Mouse (Mus musculus): ENCODE measurements around the gene Slc22a16.
"Not testable (repeated sequence)": the region's sequence is repeated elsewhere in the genome, so short reads cannot be mapped to it uniquely, and the experiment has no call there.

Slc22a16 gene

DNA sequence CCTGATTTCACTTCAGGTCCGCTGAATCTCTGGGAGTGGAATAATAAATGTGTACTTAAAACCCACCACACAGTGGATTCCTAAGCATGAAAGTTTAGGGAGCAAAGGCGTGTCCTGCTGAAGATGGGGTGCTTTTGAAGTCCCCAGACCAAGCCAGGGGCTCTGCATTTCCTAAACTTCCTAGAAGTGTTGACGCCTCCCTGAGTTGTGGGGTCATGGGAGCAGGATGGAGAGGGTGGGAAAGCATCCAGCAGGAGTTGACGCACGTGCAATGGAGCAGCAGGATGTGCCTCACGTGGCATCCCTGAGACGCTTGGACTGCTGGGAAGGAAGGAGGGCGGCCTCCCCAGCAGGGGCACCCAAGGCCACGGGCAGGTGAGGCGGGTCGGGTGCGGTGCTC, at the start of gene Slc22a16:
Gene Slc22a16, plus strand, starts transcription at position 301 of the 400 bp plus-strand sequence.
- in situ Hi-C loops (cut with MboI) = no loop called here

DNA sequence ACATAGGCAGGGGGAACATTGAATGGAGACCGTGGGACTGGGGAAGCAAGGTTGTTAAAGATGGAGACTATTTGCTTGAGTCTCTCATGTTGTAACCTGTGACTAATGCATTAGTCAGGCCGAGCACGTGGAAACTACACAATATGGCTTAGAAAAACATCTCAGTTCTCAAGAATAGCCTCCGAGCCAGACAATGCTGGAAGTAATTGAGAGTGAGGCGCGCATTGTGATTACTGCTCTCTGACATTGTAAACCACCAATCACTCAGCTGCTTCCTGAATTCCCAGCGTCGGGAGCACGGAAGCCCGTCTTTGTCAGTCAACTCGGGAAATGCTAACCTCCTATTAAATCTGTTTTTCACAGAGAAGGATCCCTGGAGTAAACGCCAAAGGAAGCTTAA, 48.6 kb upstream of the Slc22a16 start:
- in situ Hi-C loops (cut with MboI) = loop anchor here (5.0 to 10.0 kb wide), 2 partner anchors 147 to 264 kb away; partner anchors contain the start of gene Gtf3c6

DNA sequence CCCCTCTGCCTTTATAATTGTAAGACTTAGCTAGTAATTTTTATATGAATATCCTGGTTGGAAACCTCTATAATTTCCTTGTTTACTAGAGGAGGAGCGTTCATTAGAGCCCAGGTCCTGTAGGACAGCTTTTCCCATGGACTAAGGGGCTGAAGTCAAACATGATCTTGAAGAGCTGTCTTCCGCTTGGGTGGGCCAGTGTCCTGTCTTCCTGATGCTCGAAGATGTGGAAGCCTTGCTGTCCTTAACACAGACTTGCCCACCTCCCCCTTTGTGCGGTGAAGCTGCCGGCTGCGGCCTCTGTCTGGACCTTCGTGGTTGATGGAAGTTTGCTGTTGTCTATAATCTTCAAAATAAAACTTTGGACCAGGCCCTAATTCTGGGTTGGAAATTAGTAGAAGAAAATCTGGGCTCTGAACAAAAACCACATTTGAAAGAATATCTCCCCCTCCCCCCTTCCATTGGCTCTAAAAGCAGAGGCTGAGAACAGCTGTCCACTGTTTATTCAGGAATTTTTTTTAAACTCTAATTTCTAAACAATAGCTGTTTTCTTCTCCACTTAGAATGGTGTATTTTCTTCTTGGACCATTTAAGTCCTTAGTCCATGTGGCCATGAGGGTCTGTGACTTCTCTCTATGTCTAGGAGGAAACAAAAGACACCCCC, 46.7 kb upstream of the Slc22a16 start:
- in situ Hi-C loops (cut with MboI) = loop anchor here (5.0 to 10.0 kb wide), 2 partner anchors 149 to 266 kb away; partner anchors contain the start of gene Gtf3c6

DNA sequence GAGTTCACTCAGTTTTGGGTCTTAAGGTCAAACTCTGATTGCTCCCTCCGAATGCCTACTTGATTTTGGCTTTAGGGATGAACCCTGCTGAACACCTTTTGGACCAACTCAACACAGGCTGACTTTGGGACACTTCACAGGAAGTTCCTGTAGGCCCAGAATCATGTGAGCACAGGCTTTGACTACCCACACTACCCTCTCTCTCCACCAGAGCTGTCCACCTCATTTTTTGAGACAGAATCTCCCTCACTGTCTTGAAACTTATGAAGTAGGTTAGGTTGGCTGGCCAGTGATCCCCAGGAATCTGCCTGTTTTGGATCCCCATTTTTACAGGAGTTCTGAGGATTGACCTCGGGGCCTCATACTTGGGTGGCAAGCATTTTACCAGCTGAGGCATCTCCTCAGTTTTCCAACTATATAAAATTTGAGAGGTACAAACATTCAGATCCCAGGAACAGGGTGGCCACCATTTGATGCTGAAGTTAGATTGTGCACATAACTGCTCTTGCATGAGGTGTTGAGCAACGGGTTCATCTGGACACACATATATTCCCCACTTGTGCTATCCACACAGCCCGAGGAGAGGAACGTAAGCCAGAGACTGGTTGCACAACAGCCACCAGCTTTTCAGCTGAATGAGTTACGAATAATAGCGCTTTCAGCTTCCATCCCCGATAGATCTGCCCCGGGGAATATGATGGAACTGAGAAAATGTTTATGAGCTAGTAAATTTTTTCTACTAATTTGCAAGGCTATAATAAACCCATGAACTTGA, 45.9 kb upstream of the Slc22a16 start:
- in situ Hi-C loops (cut with MboI) = loop anchor here (5.0 to 10.0 kb wide), 2 partner anchors 149 to 267 kb away; partner anchors contain the start of gene Gtf3c6

DNA sequence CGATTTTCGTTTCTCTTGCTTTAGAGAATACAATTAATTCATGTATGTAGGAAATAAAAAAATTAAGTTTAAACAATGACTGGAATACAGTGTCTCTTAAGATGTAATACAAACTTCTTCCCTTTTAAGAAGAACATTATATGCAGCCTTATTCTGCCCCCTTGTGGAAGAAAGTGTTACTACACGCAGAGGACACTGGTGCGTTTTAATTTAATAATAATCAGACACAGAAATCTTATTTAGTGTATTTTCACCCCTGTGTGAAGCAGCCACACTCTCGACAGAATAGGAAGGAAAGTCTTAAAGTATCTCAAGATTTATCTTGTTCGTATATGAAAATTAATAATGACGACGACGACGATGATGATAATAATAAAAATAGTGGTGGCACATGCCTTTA, 45.1 kb upstream of the Slc22a16 start:
- in situ Hi-C loops (cut with MboI) = loop anchor here (5.0 to 10.0 kb wide), 2 partner anchors 150 to 268 kb away; partner anchors contain the start of gene Gtf3c6

DNA sequence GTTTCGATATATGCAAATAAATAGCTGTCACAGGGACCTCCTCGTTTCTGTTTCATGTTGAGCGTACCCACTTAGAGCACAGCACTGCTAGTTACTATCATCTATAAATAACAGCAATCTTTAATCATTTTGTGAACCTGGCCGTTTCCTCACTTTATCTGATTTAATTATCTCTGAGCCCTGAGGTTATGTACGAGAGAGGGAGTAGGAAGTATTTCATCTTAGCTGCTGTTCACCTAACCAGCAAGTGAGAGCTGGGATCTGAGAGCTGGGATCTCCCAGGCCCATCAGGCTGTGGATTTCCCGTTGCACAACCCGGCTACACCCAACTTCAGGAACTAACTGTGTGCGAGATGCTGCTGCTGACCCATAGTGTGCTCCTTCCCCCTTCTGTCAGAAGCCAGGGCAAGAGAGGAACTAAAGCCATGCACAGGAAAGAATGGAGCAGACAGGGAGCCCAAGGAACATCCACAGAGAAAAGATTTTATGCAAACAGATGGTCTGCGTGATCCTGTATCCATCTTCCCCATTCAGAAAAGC, 44.5 kb upstream of the Slc22a16 start:
- in situ Hi-C loops (cut with MboI) = loop anchor here (10.0 kb wide), 1 partner anchor 151 kb away; no protein-coding TSS in a partner anchor

DNA sequence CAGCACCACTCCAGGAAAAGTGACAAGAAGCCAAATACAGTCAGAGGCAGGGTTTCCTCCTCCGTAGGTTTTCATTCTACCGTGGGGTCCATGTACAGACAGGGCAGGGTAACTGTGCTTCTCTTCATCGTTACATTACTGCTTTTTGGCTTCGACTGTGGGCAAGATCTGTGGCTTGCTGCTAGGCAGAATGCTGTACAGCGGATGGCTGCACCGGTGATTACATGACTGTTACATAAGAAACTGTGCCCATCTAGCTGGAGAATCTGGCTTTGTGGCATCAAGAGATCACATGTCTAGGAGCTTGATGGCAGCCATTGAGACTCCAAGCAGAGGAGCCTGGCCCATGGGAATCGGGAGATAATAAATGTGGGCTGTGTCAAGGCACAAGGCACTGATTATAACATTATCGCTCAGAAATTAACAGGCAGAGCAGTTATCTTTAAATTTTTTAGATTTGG, 43.8 kb upstream of the Slc22a16 start:
- in situ Hi-C loops (cut with MboI) = loop anchor here (10.0 kb wide), 1 partner anchor 152 kb away; no protein-coding TSS in a partner anchor

DNA sequence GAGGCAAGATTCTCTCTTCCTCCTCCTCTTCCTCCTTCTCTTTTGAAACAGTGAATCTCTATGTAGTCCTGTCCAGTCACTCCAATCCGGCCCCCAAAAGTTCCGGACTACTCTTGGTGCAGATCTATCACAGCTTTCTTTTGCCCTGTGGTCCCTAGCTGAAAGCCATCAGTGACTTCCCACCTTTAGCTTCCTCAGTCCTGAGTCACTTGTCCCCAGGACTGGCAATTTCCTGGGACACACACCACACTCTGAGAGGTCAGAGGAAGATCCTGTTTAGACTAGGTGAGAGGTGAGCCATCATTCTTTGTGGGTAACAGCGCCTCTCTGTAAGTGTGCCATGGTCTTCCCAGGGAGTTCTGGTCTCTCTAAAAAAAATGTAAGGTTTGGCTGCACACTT, 43.1 kb upstream of the Slc22a16 start:
- in situ Hi-C loops (cut with MboI) = loop anchor here (10.0 kb wide), 1 partner anchor 152 kb away; no protein-coding TSS in a partner anchor

DNA sequence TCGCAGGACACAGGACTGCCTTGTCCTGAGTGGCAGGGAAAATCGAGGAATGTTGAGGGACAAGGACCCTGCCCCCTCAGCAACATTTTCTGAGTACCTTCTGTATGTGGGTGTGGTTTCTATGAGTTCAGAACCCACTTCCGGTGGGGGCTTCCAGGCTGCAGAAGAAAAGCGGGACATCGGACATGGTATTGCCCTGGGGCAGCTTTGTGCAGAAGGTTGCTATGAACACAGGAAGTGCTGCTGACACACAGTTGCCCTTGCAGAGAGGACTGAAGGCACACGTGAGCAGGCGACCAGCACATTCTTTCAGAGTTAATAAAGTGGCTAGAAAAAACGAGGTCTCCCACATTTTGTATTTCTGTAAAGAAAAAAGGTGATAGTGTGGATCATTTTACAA, 42.6 kb upstream of the Slc22a16 start:
- in situ Hi-C loops (cut with MboI) = loop anchor here (10.0 kb wide), 1 partner anchor 153 kb away; no protein-coding TSS in a partner anchor

DNA sequence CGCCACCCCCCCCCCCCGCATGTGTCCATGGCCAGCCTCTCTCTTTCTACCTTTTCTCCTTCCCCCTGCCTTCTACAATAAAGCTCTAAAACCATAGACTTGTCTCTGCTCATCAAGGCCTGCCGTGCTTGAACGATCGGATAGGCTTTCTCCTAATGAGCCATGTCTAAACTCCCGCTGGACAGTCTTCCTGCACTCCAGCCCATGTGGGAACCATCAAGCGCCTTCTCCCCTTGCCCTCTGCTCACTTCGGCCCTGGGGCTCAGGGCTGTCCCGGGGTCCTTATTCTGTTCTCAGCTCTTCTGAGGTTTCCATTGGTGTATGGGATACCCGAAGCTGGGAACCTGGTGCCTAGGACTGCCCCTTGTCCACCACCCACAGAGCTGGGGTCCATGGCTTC, 41.5 kb upstream of the Slc22a16 start:
- in situ Hi-C loops (cut with MboI) = loop anchor here (10.0 kb wide), 1 partner anchor 154 kb away; no protein-coding TSS in a partner anchor

DNA sequence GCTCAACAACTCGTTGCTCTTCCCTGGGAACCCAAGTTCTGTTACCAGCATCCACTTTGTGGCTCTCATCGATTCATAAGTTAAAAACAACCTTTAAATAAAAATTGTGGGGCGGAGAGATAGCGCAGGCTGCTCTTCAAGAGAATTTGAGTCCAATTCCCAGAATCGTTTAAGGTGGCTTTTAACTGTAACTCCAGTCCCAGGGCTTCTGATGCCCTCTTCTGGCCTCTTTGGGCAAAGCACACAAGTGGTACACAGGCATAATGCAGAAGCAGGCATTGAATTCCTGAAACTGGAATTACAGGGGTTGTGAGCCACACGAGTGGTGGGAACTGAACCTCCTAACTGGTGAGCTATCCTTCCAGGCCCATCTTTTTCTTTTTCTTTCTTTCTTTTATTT, 40.5 kb upstream of the Slc22a16 start:
- in situ Hi-C loops (cut with MboI) = loop anchor here (10.0 kb wide), 1 partner anchor 155 kb away; no protein-coding TSS in a partner anchor

DNA sequence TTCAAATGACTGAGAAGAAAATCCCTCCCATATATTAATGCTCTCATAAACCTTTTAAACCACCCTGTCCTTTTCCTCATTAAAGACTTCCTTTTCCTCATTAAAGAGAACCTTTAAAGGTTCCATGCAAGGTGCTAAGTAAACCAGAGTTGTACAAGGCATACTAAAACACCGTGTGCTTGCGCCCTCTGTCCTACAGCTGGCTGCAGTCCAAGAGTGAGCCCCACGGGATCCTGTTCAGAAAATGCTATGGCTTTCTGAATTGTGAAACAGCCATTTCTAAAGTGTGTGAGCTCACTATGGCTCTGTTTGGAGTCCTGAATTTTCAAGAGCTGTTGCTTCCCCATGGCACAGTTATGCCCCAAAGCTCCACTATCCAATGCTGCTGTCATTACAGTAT, 39.5 kb upstream of the Slc22a16 start:
- in situ Hi-C loops (cut with MboI) = no loop called here

DNA sequence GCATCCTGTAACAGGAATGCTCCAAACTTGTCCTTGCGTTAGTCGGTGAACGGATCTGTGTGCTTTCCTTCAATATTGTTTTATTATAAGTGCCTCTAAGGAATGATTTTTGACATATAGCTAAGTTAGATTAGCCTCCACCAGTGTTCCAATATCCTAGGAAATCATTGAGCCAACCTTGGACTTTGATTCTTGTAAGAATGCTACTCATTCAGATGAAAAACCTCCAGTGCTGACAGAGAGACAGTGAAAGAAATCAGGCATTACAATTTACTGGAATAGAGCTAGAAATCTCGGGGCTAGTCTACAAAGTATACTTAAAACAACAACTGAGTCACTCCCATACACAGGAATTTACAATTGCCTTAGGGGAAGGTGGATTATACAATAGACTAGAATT, 37.5 kb upstream of the Slc22a16 start:
- in situ Hi-C loops (cut with MboI) = not testable (repeated sequence)

DNA sequence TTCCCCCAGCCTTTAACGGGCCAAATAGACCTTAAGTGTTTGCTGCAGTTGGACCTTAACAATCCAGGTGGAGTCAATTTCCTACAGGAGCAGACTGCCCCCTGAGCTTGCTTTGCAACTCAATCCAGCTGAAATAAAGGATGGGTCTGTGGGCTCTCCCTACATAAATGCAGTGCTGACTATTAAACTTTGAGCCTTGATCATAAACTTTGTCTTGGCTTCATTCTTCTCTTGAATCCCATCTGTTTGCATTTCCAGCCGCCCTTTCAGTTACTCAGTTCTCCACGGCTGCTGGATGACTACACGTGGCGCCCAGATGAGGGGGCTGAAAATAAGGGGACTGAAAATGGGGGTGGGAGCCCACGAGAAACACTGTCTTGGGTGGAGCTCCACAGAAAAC, 28.8 kb upstream of the Slc22a16 start:
- in situ Hi-C loops (cut with MboI) = no loop called here

DNA sequence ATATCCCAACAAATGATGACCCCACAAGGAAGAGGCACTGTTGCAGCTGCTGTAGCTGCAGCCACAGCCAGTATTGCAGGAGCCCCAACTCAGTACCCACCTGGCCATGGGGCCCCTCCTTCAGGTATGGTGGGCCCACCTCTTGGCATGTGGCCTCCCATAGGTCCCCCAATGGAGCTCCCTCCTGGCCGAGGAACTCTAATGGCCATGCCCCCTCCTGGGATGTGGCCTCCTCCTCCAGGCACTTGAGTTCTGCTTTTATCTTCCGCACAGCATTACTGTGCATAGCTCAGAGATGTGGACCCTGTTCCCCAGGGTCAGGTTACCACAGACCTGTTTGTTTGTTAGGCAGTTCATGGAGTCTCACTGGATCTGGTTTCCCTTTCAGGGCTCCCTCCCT, 20.8 kb upstream of the Slc22a16 start:
- in situ Hi-C loops (cut with MboI) = no loop called here

DNA sequence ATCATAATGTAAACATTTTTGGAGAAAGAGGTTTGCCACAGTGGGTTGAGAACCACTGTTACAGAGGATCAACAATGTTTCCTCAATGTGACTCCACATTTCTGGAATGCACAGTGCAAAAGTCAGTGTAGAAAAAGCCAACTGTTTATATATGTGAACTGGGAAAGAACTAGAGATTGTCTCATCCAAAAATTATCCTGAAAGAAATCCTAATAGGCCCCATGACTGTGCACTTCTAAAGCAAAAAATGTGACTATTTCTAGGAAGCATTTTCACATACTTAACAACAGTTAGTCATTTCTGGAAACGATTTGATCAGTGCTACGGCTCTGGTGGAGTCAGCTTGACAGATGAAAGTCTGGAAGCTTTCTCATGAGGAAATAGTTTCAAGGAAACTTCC, 18.3 kb upstream of the Slc22a16 start:
- in situ Hi-C loops (cut with MboI) = no loop called here

DNA sequence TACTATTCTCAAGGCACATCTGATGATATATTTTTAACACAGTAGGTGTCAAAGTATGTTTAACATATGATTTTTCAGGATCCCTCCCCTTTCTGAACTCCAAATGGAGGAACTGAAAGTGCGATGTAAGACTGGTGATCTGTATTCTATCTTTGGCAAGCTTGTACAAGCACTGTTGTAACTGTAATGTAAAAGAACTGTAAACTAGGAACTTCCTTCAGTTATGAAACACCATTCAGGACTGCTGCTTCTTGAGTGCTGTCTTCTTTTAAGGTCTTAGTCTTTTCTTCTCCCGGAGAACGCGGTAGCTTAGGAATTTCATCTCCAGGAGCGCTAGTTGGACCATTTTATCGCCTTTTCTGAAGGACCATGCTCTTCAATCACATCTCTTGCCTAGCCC, 4.4 kb upstream of the Slc22a16 start:
- in situ Hi-C loops (cut with MboI) = not testable (repeated sequence)

DNA sequence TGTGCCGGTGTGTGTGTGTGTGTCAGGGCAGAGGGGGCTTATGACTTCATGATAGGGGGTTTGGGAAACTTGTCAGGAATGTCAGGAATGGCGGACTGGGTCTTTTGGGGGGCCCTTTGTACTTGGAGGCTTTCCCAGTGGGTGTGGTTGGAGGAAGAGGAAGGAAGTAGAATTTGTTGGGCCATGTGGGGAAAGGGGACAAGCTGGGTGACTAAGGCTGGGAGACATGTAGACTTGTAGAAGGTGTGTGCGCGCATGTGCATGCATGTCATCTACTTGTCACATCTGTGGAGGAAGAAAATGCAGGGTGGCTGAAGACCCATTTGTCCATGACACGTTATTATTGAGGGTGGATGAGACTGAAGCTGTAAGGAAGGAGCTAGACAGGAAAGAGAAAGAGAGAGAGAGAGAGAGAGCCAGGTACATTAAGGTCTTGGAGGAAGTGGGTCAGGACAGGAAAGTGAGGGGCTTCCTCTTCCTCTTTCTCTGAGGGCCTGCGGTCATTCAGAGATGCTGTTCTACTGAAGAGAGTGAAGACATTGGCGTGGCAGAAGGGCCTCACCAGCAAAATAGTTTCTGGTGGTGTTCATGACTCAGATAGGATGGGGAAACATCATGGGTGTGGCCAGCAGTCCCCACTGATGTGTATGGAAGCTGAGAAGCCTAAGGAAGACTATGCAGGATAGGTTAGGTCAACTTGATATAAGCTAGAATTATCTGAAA, 5.9 kb downstream of the Slc22a16 start:
- in situ Hi-C loops (cut with MboI) = no loop called here

DNA sequence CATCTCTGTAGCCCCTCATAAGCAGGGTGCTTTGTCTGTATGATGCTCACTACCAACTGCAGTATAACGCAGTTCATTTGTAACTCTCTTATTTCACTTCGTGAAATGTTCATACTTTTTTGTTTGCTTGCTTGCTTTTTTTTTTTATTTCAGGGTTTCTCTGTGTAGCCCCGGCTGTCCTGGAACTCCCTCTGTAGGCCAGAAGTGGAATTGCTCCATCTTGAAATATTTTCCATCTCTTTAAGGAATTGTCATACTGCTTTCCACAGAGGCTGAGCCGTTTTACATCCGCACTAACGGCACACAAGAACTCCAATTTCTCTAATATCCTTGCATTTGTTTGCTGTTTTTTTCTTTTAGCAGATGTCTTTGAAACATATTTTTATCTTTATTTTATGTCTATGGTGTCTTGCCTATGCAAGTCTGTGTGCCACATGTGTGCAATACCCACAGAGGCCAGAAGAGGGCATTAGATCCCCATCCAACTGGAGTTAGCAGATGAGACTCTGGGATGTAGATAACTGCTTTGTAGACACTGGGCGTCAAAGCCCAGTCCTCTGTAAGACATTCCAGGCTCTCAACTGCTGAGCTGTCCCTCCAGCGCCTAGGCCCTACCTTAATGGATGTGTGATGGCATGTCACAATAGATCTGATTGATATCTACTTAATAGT, 13.6 kb downstream of the Slc22a16 start:
- in situ Hi-C loops (cut with MboI) = no loop called here

DNA sequence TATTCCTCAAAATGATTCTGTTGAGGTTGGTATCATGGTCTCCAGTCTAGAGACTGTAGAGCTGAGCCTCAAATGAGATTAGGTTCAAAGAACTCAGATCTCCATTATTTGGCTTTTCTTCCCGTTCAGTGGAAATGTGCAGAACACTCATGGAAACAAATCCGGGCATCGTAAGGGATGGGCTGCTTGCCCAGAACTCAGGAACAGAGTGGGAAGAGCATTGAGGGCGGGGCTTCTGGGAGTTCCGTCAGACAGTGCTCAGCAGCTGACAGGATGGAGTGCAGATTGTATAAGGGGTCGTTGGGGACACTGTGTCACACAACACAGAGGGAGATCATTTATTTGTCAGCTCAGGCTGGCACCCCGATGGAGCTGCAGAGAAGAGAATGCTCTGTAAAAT, 22.1 kb downstream of the Slc22a16 start:
- in situ Hi-C loops (cut with MboI) = no loop called here

DNA sequence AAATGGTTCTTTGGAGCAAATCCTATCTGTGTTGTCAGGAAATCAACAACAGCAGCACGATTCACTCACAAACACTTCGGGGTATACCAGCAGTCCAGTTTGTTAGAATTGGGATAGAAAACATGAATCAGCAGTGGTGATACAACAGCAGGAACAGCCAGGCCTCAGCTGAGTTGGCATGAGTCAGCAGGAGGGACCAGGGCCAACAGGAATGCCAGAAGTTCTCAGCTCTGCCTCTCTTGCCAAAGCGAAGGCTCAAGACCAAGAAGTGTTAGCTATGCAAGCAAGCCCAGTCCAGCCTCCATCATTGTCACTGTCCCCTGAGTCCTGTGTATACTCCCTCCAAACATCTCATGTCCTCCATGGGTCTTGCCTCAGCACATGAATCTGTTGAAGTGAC, 27.0 kb downstream of the Slc22a16 start:
- in situ Hi-C loops (cut with MboI) = no loop called here
